Mouse (Mus musculus) mesoderm, embryonic 11.5 days (tissue): ENCODE results near the gene D6Ertd527e.
"Not testable (repeated sequence)": the region's sequence is repeated elsewhere in the genome, so short reads cannot be mapped to it uniquely, and the experiment has no call there.

Experiments
- DNase-seq: peaks from one replicate; pipeline ENCODE4 v3.0.0-alpha.2; 2012; ENCODE audit warnings: low read depth, low spot score

Gene D6Ertd527e

DNA sequence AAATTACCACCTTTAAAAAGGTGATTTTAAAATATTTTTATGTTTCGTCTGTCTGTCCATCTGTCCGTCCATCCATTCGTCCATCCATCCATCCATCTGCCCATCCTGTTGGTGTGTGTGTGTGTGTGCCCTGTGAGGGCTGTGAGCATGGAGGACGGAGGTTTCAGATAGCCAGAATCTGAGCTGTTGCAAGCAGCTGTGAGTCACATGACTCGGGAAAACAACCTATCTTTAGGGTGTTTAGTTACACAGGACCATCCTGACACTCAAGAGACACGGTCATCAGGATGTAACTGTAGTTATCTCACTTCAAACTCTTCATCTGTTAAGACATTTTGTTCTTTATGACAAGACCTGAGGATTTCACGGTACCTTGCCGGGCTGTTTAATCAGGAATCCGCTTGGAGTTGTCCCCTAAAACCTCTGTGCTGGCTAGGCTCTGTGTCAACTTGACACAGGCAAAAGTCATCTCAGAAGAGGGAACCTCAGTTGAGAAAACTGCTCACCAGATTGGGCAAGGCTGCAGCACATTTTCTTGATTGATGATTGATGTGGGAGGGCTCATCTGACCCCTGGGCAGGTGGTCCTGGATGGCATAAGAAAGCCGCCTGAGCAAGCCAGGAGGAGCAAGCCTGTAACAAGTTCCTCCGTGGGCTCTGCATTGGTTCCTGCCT, at the start of gene D6Ertd527e:
Gene D6Ertd527e, plus strand, starts transcription at position 624 of the 674 bp plus-strand sequence.
- no peak for DNase-seq

DNA sequence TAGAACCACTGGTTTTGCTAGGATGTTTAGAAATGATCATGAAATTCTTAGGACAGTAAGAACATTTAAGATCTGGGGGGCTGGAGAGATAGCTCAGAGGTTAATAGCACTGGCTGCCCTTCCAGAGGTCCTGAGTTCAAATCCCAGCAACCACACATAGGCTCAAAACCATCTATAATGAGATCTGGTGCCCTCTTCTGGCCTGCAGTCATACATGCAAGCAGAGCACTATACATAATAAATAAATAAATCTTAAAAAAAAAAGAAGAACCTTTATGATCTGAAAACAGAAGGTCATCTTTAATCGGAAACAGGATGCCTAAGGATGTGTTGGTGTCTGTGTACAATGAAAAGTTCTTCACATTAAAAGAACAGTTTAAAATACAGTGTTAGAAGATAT, 44.8 kb upstream of the D6Ertd527e start:
- DNase-seq: no peak

DNA sequence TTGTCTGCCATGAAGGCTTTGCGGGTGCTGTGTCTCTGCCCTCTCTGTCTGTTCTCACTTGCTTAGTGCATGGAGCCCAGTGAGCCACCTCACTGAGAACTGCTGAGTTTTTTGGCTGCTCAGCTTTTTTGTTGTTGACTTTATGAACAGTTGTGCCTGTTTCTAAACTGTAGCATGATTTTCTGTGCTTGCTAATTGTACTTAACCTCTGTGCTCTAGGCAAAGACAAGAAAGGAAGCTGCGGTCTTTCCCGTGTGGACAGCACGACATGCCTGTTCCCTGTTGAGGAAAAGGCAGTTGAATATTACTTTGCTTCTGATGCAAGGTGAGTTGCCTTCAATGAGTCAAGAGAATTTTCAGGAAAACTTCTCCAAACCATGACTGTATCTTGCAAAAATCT, 41.0 kb upstream of the D6Ertd527e start:
- no peak for DNase-seq

DNA sequence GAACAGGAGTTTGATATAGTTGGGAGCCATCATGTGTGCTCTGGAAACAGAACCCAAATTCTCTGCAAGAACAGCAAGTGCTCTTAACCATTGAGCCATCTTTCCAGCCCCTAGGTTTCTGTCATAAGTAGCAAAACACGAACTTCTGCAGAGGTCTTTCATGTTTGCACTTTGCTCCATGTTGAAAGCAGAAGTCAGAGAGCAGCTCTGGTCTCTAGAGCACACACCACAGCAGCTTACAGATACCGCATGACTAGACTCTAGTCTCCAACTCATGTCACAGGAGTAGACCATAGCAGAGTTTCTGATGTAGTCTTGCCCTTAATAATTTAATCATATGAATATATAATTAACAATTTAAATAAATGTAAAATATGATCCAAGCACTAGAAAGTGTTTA, 36.3 kb upstream of the D6Ertd527e start:
- no peak for DNase-seq

DNA sequence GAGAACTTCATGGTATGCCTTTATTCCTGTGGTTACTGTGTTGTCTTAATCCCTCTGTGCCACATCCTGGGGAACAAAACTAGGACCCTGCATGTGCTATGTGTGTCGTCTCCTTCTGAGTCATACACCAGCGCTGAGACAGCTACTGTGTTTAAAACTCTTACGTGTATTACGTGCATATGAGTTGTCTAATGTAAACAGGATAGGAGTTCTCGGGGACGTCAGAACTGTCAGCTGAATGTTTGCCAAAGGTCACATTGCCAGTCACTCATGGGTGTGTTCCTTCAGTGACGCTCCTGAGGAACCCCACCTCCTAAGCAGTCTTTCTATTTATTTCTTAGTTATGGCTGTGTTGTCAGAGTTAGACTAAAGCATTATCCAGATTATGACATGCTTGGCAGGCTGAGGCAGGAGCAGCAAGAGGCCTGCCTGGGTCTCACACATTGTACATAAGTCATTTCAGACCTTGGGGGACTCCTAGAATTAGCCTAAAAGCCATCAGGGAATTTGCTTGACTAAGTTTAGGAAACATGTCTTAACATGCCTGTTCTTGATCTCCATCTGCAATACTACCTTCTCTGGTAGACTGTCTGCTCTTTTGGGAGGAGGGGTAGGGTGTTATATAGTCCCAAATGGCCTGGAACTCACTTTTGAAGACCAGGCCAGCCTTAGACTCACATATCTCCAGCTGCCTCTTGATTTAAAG, 35.2 kb upstream of the D6Ertd527e start:
- no peak for DNase-seq

DNA sequence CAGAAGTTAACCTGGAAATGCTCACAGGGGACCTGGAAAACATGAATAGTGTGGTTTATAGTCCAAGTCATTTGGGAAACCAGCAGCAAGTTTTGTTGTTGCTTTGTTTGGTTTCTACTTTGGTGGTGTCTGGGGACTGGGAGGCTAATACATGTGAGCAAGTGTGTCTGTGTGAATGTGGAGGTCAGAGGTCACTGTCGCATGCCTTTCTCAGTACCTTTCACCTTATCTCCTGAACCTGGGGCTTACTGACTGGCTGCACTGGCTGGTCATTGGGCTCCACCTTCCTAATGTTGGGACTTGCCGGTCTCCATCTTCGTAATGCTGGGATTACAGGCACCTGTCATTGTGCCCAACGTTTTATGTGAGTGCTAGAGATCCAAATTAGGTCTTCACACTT, 33.9 kb upstream of the D6Ertd527e start:
- no peak for DNase-seq

DNA sequence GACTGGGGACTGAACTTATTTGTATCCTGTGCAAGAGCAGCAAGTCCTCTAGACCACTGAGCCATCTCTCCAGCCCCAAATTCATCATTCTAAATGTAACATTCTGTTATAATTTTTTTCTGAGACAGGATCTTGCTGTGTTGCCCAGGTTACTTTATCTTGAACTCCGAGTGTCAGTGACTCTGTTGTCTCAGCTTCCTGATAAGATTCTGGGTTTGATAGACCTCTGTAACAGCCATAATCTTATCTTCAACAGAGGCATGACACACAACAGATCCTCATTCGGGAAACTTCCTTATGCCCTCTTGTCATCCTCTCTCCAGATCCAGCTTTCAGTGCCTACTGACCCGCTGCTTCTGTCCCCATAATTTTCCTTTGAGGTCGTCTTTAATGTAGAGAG, 31.8 kb upstream of the D6Ertd527e start:
- no peak for DNase-seq

DNA sequence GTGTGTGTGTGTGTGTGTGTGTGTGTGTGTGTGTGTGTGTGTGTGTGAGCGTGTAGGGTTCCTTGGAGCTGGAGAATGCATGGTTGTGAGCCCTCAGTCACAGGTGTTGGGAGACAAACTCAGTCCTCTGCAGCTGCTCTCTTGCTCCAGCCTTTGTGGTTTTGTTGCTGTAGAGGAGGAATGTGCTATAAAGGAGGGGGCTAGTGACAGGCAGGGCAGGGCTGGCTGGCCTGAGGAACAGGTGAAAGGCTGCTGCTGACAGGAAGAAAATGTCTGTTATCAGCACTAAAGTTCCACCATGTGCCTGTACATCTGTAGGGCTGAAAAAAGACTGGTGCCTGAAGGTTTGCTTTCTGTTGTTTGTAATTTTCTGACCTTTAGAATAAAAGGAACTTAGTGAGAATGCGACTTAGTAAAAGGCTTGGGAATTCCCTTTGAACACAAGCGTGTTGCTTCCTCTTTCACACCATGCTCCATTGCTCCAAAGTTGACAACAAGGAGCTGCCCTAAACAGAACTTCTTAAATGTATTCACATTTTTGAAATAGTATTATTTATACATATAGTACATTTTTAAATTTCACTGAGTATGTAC, 29.4 kb upstream of the D6Ertd527e start:
- peak; percentile 11 for DNase-seq

DNA sequence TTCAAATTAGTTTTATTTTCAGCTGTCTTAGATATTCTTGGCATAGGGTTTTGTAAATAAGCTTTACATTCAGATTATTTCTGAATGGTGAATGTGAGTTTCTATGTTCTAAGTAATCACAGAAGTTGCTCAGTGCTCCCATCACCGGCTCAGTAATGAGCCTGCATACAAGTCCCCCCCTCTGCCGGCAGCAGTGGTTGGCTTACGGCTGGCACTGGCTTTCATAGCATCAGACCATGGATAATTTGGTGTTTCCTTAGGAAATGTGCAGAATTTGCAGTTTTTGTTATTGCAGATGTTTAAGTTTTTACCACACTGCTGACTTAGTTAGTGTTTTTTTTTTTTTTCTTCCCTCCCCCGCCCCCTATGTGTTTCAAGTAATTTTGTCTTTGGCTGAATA, 25.1 kb upstream of the D6Ertd527e start:
- DNase-seq: no peak

DNA sequence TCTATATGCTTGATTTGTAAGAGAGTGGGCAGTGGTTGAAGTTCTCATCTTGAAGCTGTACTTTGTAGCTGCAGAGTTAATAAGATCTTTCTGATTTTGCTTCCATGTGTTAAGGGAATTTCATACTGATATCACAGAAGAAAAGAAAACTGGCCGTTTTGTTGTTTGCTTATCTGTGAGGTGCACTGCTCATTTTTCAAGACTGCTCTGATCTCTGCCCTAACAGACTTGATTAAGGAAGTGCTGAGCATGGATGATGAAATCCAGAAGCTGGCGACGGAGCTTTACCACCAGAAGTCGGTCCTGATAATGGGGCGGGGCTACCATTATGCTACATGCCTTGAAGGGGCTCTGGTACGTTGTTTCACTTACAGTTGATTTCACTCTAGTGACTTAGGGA, 19.5 kb upstream of the D6Ertd527e start:
- DNase-seq: no peak

DNA sequence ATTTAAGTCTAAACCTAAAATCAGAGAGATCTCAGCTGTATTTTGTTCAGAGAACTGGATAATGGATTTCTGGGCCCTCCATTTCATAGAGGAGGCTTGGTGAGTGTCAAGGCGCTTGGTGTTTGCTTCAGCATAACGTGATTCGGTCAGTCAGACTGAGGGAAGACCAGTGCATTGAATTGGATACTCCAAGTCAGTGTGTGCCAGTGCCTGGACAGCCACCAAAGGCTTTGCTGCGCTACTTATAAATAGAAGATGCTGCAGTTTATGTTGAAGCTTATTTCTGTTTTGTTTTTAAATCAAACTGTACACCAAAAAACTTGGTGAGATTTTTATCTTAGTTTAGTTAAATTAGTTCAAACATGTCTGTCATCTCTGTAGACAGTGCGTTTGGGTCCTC, 16.2 kb upstream of the D6Ertd527e start:
- DNase-seq: no peak

DNA sequence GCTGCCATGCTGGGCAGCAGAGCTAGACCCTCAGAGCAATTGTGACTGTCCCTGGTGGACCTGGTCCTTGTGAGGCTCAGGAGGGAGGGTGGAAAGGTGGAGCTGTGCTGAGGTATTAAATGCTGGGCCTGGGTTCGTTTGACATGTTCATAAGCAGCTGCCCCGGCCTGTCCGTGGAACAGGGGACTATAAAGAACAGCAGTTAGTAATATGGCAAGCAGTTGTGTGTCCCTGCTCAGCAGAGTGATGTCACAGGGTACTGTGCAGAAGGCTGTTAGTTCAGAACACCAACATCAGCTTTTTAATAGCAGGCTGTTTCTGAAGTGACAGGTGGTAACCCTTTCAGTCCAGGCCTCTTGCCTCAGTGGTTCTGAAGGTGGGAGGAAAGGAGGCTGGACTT, 13.7 kb upstream of the D6Ertd527e start:
- DNase-seq: no peak

DNA sequence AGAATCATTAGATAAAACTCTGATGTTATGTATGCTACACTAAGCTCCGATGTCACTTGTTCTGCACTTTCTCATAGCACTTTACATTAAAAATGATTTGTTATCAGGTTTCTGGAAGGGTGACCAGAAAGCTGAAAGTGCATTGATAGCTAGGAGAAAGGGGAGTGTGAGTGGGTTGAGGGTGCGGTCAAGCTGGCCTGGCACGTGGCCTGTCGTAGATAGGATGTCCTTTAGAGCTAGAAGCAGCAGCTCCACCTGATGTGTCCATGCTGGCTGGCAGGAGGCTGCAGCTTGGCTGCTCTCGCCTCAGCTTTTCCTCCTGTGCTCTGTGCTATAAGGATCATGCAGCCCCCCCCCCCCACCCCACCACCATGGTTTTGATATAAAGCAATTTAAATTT, 12.1 kb upstream of the D6Ertd527e start:
- no peak for DNase-seq

DNA sequence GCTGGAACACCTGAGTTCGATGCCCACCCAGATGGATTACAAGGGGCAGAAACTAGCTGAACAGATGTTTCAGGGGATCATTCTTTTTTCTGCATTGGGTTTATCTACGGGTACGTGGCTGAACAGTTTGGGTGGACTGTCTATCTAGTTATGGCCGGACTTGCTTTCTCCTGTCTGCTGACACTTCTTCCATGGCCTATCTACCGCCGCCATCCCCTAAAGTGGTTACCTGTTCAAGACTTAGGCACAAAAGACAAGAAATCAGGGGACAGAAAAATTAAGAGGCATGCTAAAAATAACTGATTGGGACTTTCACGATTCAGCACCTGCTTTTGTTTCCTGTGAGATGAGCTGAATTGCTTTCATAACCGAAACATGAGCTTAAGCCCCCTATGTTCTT, 10.9 kb upstream of the D6Ertd527e start:
- DNase-seq: not testable (repeated sequence)

DNA sequence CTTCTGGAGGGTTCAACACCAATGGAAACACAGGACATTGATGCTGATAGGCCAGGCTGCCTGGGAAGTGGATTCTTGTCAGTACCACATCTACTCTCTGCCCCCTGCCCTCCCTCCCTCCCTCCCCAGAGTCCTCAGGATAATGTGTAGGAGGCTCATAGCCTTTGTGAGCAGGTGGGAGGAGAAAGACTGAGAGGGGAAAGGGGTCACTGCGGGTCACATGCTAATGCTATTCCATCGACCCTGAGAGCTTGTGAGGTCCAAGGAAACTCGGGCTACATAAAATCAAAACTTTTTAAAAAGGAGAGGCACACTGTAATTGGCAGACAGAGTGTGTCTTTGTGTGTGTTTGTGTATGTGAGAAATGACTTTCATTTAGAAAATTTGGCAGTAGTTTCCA, 5.3 kb upstream of the D6Ertd527e start:
- peak; percentile 47 for DNase-seq

DNA sequence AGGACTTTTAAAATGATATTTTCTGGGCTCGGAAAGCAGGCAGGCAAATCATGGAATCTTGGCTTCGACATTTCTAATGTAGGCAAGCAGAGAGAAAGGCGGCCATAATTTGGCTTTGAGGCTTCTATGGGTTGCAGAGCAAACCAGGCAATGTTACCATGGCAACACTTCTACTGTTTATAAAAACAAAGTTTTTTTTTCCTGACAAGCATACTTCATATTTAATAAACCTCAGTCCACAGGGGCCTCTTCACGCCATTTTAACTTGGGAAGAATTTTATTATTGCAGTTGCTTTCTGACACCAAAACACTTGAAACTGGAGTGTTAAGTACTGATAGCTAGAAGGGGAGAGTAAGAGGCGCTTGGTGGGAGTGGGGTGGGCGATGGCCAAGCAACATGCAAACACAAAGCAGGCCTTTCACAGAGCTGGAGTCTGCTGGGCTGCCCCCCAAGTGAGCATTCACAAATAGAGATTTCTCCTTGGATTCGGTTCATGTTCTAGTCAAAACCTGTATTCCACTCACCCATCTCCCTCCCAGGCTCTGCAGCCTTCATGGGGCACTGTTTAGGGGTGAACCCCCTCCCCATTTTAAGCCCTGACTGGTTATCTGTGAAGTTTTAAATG, 4.8 kb upstream of the D6Ertd527e start:
- DNase-seq: no peak

DNA sequence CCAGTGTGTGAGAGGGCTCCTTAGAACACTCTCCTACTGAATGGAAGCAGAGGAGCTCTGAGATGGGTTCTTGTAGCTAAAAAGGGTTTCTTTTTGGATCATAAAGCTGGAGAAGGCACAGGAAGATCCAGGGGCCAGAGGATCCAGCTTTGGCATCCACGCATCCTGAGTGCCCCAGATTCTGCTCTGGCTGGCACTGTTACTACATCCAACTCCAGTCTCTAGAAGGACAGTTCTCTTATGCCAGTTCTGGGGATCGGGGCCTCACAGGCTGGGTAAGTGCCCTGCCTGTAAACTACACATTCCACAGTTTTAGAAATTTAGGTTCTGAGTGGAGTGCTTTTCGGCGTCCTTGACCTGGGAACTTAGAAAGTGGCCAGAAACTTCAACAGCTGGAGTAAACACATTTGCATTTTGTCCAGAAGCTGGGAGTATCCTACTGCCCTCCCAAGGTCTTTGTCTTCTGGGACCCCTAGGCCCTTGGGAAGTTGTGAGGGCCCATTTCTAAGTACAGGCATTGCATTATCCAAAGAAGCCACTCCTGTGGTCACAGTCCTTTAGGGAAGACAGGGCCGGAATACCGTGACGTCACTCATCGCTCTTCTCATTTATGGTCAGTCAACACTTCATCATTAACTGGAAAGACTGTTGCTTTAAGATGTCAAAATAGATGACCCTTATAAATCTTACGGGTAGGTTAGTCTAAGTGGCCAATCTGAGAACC, 4.1 kb upstream of the D6Ertd527e start:
- no peak for DNase-seq

DNA sequence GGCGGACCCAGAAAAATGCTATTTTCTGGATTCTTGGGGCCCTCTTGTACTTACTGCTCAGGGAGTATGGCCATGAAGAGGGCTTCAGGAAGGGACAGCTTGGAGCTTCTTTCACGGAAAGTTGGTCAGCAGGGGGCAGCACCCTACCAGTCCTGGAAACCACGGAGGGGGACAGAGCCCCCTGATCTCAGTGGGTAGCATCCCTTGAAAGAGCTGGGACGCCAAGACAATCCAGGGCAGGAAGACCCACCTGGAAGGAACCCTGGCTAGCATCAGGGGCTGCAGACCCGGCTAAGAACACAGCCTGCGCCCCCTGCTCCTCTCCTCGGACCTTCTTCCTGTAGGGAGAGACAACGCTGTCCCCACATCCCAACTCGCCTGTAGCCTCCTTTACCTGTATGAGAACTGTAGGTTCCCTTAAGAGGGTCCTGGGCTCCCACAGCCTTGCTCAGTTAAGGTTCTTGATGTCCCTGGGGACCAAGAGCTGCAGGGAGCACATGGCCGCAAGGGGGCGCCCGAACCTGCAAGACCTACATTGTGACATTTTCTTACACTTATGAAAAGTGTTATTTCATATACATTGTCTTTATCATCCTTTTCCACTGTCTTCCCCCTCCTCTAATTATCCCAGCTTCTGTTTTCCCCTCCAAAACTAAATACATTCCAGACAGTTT, 3.1 kb upstream of the D6Ertd527e start:
- peak; percentile 84 for DNase-seq

DNA sequence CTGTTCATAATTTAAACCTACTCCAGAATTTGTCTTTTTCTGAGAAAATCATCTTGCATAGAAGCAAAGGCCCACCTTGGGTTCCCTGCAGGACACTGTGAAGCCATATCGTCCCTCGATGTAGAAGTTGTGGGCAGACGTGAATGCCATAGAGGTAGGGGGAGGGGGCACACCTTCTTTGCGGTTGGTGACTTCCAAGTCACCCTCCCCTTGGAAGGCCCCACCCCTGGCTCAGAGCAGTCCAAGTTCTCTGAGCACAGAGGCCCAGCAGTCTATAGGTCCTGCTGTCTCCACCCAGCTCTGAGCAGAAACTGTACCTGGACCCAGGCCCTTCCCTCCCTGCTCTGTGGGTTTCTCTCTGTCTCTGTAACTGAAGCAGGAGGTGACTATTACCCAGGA, 2.6 kb upstream of the D6Ertd527e start:
- no peak for DNase-seq

DNA sequence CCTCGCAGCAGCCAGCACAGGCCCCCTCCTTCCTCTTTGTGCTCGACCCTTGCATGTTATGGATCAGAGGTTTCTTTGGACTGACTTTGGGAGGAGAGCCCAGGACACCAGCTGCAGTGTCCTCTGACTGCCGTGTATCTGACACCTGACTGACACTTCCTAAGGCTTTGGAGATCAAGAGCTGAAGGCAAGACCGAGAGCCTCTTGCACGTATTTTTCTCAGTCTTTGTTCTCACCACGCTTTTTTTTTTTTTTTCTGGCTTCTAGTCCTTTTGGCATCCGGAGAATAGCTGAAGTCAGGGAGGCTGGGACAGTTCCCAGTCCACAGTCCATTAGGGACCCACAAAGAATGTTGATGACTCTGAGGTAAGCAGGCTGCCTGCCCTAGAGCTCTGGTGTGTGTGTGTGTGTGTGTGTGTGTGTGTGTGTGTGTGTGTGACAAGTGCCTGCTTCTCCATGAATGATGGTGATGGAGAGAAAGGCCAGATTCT, 2.1 kb upstream of the D6Ertd527e start:
- no peak for DNase-seq

DNA sequence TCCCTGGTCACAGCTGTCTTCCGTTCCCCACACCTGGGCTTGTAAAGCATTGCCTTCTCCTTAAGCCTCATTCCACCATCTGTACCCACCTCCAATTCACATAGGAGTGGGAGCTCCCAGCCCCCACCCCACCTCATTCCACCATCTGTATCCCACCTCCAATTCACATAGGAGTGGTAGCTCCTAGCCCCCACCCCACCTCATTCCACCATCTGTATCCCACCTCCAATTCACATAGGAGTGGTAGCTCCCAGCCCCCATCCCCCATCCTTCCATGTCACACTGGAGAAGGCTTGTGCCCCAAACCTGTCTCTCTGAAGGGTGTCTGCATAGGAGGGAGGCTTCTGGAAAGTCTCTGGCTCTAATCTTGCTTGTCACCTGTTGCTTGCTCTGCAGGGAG, 1.2 kb upstream of the D6Ertd527e start:
- no peak for DNase-seq
